Mouse (Mus musculus): ENCODE measurements around the gene Map3k9.

The Map3k9 gene

GRCm38 (mm10) chr12:81781105-81781909 is at the start of gene Map3k9:
Map3k9 (minus strand) TSS chr12:81781175.
- peak; percentile 95 for DNase-seq (ENCODE audit: low read depth, low spot score)

- no peak for DNase-seq (ENCODE audit: low read depth, low spot score)
Measured at GRCm38 (mm10) chr12:81828355-81828754, 47.4 kb upstream of the Map3k9 start.

DNA sequence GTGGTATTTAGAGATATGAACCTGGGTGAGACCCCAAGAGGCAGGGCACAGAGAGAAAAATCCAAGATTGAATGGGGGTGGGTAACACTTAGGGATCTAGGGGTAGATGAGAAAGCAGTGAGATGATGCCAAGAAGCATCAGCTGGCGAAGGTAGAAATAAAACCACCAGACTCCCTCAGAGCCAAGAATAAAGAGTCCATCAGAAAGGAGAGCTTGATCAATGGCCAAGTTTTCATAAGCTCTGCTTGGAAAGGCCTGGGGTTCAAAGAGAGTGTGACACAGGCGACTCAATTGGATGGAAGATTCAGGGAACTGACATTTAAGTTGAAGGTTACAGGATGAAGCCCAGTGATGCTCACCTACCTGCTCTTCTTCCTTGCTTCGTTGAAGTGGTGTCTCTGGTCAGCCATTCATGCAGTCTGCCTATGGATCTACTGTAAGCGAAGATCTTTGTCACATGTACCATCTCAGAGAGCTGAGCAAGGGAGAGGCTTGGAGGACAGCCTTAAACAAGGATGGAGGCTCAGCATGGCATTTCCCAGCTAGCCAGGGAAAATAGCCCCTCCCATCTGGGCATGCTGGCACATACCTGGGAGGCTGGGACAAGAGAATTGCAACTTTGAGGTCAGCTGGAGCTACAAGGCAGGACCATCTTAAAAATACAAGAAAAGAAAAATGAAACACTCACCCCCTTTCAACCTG is 42.0 kb upstream of the Map3k9 start:
- no peak for DNase-seq (ENCODE audit: low read depth, low spot score)

GRCm38 (mm10) chr12:81822176-81822575 is 41.2 kb upstream of the Map3k9 start:
- DNase-seq (ENCODE audit: low read depth, low spot score): no peak

- DNase-seq (ENCODE audit: low read depth, low spot score): no peak
Measured at GRCm38 (mm10) chr12:81820700-81821099, 39.7 kb upstream of the Map3k9 start.

DNA sequence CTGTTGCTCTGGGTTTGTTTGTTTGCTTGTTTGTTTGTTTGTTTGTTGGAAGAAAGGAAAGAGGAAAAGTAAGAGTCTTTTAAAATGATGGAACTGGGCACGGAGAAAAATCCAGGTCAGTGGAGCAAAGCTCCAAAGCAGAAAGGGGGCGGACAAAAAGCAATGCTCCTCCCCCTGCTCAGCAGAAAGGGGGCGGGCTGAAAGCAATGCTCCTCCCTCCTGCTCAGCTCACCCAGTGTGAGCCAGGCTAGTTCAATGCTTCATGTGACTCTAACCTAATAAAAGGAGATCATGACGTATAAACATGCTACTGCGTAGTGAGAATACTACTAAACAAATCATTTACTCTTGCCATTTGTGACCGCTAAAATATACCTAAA is 36.1 kb upstream of the Map3k9 start:
- DNase-seq (ENCODE audit: low read depth, low spot score): peak; percentile 28

DNA sequence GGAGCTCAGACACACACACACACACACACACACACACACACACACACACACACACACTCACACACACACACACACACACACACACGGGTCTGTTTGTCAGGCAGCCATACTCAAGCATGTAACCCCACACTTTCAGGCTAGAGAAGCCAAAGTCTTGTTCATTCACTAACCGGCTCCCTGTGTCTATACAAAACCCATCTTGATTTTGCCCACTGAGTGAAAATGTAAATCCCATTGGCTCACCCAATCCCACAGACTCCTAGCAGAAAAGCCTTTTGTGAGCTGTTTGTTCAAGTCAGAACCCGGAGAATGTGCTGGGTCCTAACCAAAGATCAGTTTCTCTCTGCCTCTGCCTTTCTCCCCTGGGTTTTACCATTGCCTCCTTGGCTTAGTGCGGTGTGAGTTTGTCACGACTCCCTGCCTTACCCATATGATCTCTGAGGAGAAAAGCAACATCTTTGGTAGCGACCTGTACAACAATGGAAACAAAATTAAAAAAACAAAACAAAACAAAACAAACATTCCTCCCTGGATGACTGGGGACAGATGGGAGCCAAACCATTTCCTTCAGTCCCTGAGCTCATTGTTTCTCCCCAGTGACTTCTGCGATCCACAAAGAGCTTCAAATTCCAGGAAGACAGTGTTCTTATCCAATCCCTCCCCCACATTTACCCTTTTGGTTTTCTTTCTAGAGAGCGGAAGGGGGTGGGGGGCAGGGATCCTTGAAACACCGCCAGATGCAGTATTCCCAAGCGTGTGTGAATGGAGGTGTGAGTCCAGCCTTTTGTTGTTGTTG is 35.6 kb upstream of the Map3k9 start:
- DNase-seq (ENCODE audit: low read depth, low spot score): peak; percentile 44

- DNase-seq (ENCODE audit: low read depth, low spot score): no peak
Measured at GRCm38 (mm10) chr12:81814742-81815141, 33.8 kb upstream of the Map3k9 start.

DNA sequence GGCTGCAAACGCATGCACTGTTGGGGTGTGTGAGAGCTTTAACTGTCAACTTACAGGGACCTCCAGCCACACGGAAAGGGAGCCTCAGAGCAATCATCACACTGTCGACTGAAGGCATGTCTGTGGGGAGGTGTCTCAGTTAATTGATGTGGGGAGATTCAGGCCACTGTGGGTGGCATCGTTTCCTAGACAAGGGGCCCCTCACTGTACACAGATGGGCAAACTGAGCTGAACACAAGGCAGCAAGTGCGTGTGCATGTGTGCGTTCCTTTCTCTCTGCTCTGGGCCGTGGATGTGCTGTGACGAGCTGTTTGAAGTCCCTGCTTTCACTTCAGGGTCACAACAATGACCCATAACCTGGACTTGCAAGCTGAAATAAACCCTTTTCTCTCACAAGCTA is 29.4 kb upstream of the Map3k9 start:
- DNase-seq (ENCODE audit: low read depth, low spot score): no peak

DNA sequence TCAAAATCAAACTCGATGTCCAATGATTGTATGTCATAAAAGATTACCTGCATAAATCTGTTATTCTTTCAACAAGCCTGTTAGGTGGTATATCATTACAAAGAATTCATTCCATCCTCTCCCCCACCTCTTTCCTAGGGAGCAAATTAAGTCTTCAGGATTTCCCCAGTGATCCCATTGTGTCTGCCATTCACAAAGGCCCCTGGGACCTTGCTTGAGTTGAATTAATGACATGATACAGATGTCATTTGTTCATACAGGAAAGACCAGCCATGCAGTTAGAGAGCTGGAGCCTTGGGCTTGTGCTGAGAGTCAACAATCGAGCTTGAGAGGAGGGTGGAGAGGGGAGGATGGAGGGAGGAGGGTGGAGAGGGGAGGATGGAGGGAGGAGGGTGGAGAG is 27.6 kb upstream of the Map3k9 start:
- DNase-seq (ENCODE audit: low read depth, low spot score): no peak

- DNase-seq (ENCODE audit: low read depth, low spot score): no peak
Measured at GRCm38 (mm10) chr12:81807953-81808352, 27.0 kb upstream of the Map3k9 start.

- DNase-seq (ENCODE audit: low read depth, low spot score): no peak
Measured at GRCm38 (mm10) chr12:81807529-81807837, 26.5 kb upstream of the Map3k9 start.

- DNase-seq (ENCODE audit: low read depth, low spot score): no peak
Measured at GRCm38 (mm10) chr12:81806759-81807528, 26.0 kb upstream of the Map3k9 start.

DNA sequence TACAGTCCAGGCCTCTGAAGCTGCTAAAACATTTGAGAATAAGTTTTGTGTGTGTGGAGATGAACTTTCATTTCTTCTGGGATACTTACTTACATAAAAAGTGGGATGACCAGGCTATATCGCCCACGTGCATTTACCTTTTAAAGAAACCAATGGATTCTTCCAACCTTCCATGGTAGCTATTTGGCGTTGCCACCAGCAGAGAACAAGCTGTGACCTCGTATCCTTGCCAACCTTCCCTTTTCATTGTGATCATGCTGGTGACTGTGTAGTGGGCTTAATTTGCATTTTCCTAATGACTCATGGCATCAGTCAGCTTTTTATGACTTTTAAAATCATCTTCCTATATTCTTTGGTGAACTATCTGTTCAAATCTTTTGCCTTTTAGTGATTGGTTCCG is 25.1 kb upstream of the Map3k9 start:
- no peak for DNase-seq (ENCODE audit: low read depth, low spot score)

DNA sequence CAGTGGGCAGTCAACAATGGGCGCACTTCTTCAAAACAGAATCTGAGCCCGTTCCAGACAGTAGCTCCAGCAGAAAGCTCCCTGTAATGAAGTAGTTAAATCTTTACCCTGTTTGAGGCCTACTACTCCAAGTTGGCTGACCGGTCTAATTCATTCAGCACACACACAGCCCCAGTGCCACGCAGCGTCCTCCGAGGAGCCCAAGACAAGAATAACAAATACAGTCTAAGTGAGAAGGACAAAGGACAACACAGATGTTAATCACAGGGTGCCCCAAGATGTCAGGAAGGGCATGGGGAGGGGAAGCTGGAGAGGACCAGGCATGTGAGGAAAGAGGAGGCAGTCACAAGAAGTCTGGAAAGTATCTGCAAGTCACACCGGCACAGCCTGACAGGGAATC is 22.8 kb upstream of the Map3k9 start:
- DNase-seq (ENCODE audit: low read depth, low spot score): peak; percentile 56

DNA sequence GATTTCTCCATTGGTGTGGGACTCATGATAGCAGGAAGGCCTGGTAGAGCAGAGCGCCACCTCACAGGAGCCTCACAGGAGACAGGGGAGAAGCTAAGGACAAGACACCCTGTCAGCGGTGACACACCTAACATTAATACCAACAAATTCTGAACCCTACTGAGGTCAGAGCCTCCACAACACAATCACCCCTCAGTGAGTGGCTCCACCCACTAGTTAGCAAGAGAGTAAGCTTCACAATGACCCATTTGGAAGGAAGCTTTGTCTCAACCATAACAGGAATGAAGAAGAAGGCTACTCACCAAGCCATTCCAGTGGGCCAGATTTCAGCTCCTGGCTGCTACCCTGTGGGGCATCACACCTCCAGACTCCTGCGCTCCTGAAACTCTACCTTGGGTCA is 22.0 kb upstream of the Map3k9 start:
- no peak for DNase-seq (ENCODE audit: low read depth, low spot score)

GRCm38 (mm10) chr12:81801134-81801533 is 20.2 kb upstream of the Map3k9 start:
- DNase-seq (ENCODE audit: low read depth, low spot score): no peak

- peak; percentile 80 for DNase-seq (ENCODE audit: low read depth, low spot score)
Measured at GRCm38 (mm10) chr12:81796541-81796940, 15.6 kb upstream of the Map3k9 start.

DNA sequence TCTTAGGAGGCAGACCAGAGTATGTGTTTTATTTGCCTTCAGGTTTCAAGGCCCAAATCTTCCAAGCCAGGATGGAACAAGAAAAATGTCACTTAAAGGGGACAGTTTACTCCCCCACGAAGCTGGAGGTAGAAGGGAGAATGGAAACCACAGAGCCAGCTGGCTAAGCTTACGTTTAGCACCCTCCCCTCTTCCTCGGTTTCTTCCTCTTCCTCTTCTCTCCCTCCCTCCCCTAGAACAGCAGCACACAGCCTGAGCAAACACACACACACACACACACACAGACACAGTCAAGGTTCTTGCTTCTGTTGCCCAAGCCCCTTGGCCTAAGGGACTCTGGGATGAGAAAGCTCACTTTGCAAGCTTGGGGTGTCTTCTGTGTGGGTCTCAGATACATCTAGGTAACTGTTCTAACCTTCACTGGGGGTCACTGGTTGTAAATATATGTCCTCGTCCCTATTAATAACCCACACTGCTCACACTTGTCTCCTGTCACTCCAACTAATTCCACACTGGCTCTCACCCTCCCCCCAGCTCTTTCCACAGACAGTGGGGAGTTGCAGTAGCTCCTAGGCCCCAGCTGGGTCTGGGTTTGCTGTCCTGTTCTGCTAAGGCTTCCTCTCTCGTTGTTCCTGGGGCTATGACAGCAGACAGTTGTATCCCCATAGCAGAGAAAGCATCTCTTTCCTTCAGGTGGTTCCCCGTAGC is 11.7 kb upstream of the Map3k9 start:
- DNase-seq (ENCODE audit: low read depth, low spot score): no peak

DNA sequence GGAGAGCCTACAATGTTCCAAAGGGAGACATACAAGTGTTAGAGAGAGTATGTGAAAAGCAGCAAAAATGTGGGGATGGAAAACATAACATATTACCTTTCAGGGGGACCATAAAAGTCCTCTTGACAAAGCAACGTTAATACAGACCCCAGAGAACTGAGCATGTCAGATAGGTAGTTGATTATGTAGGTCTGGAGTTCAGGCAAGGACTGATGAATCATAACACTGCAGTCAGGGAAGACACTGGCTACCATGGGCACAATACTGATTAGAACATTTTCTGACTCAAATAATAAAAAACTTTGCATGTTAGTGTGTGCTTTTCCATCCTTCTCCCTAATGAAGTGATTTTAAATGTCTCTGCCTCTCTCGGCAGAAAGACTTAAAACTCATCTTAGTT is 8.5 kb upstream of the Map3k9 start:
- DNase-seq (ENCODE audit: low read depth, low spot score): no peak

GRCm38 (mm10) chr12:81788672-81789084 is 7.7 kb upstream of the Map3k9 start:
- peak; percentile 93 for DNase-seq (ENCODE audit: low read depth, low spot score)
